Mouse (Mus musculus): ENCODE data around the gene Dusp14.

- TF ChIP-seq CTCF (IDR thresholded peaks at IDR 0.05; ENCODE audit: extremely low read depth, insufficient read length, insufficient replicate concordance, low read depth, low read length) (no peak), POLR2A (IDR thresholded peaks at IDR 0.05; ENCODE audit: low read depth, low read length) (no peak)
Observed at GRCm38 (mm10) chr11:84048411-84048810, 20.6 kb downstream of the Dusp14 start.
